Comparison of ENCODE assay signal across 8 mouse cellular contexts in genomic region chr7:105650639-105651435, GRCm38 (mm10). TPM values are rescaled to one million over a fixed set of nuclear protein-coding genes. Genes with fewer than 3 reads are reported as not detected.
DNase-seq lines count a peak whose midpoint lies in the region; ATAC-seq and TF ChIP-seq lines count a peak whose summit lies in the region.

Dnhd1 (plus strand) TSS chr7:105650827.

- peak within 1 kb of the TSS; percentile 55 for H3K4me3 ChIP-seq in embryonic facial prominence, embryonic 10.5 days
- H3K4me3 ChIP-seq in intestine, postnatal 0 days (ENCODE audit: low read depth, low read length): peak within 1 kb of the TSS; percentile 45
- H3K4me3 ChIP-seq in liver, embryonic 12.5 days: peak within 1 kb of the TSS; percentile 58
- H3K4me3 ChIP-seq in myocyte: peak within 1 kb of the TSS; percentile 2
- peak within 1 kb of the TSS; percentile 37 for H3K4me3 ChIP-seq in stomach, embryonic 15.5 days (replicated peaks)

- peaks cover 6% of the 10 kb centered on the region for H3K36me3 ChIP-seq in embryonic facial prominence, embryonic 10.5 days (replicated peaks)
- no peaks in the 10 kb centered on the region for H3K36me3 ChIP-seq in intestine, postnatal 0 days (ENCODE audit: control insufficient read depth, insufficient read depth)
- H3K36me3 ChIP-seq in liver, embryonic 12.5 days: 0 out of 2 replicates have a peak, but pooled peaks cover 4% of the 10 kb centered on the region
- no peaks in the 10 kb centered on the region for H3K36me3 ChIP-seq in myocyte (ENCODE audit: control insufficient read depth, insufficient read depth)
- H3K36me3 ChIP-seq in stomach, embryonic 15.5 days: no peaks in the 10 kb centered on the region

- ATAC-seq in intestine, postnatal 0 days: peak; percentile 100
- ATAC-seq in liver, embryonic 12.5 days: peak; percentile 95
- peak; percentile 95 for ATAC-seq in stomach, embryonic 15.5 days (ENCODE audit: insufficient read depth, low FRiP score, low read depth)

- H3ac ChIP-seq in myocyte (ENCODE audit: control insufficient read depth, insufficient read length): no peak within 1 kb of the TSS

- H3K27ac ChIP-seq in embryonic facial prominence, embryonic 10.5 days (replicated peaks): peak within 1 kb of the TSS; percentile 26
- peak within 1 kb of the TSS; percentile 22; the same call in 1 of the 2 replicates for H3K27ac ChIP-seq in intestine, postnatal 0 days (ENCODE audit: low read depth, low read length)
- H3K27ac ChIP-seq in liver, embryonic 12.5 days: no peak within 1 kb of the TSS
- peak within 1 kb of the TSS; percentile 65 for H3K27ac ChIP-seq in stomach, embryonic 15.5 days

- TF ChIP-seq CTCF in intestine, postnatal 0 days (IDR thresholded peaks at IDR 0.05; ENCODE audit: low read depth): peak; percentile 74

- H3K9me3 ChIP-seq in embryonic facial prominence, embryonic 10.5 days: no peaks in the 10 kb centered on the region
- no peaks in the 10 kb centered on the region for H3K9me3 ChIP-seq in intestine, postnatal 0 days (ENCODE audit: control insufficient read depth)
- H3K9me3 ChIP-seq in liver, embryonic 12.5 days (replicated peaks): no peaks in the 10 kb centered on the region
- no peaks in the 10 kb centered on the region for H3K9me3 ChIP-seq in stomach, embryonic 15.5 days

- H3K4me1 ChIP-seq in embryonic facial prominence, embryonic 10.5 days: peaks cover 14% of the 10 kb centered on the region
- H3K4me1 ChIP-seq in intestine, postnatal 0 days (replicated peaks; ENCODE audit: control insufficient read depth, insufficient read depth, low read length): no peaks in the 10 kb centered on the region
- peaks cover 11% of the 10 kb centered on the region for H3K4me1 ChIP-seq in liver, embryonic 12.5 days
- peaks cover 4% of the 10 kb centered on the region; the same call in 1 of the 2 replicates for H3K4me1 ChIP-seq in stomach, embryonic 15.5 days

- TF ChIP-seq POLR2A in myocyte (IDR thresholded peaks at IDR 0.05; ENCODE audit: insufficient read length, low read depth): no peak

- peak; percentile 51 to 61 for DNase-seq in B cell, adult 2 months
- peak; percentile 89 for DNase-seq in adrenal gland, postnatal 14 days
- peak; percentile 83 for DNase-seq in embryonic facial prominence, embryonic 10.5 days (ENCODE audit: low spot score)
- DNase-seq in heart, adult 11 months: peak; percentile 98

- H3K79me2 ChIP-seq in myocyte (ENCODE audit: control insufficient read depth, insufficient read depth): no peaks in the 10 kb centered on the region

- no peaks in the 10 kb centered on the region for H3K27me3 ChIP-seq in embryonic facial prominence, embryonic 10.5 days (replicated peaks; ENCODE audit: low read depth, poor library complexity, severe bottlenecking)
- no peaks in the 10 kb centered on the region for H3K27me3 ChIP-seq in intestine, postnatal 0 days (replicated peaks; ENCODE audit: control insufficient read depth, insufficient read depth, low read length)
- no peaks in the 10 kb centered on the region for H3K27me3 ChIP-seq in liver, embryonic 12.5 days (replicated peaks)
- no peaks in the 10 kb centered on the region for H3K27me3 ChIP-seq in myocyte (ENCODE audit: control insufficient read depth, insufficient read depth, insufficient read length)
- no peaks in the 10 kb centered on the region for H3K27me3 ChIP-seq in stomach, embryonic 15.5 days (replicated peaks)

- H3K4me2 ChIP-seq in intestine, postnatal 0 days (replicated peaks; ENCODE audit: low read depth): peak within 1 kb of the TSS; percentile 81
- H3K4me2 ChIP-seq in liver, embryonic 12.5 days: peak within 1 kb of the TSS; percentile 81
- H3K4me2 ChIP-seq in myocyte (ENCODE audit: low read depth): peak within 1 kb of the TSS; percentile 87
- H3K4me2 ChIP-seq in stomach, embryonic 15.5 days: peak within 1 kb of the TSS; percentile 80

- peak within 1 kb of the TSS; percentile 43 for H3K9ac ChIP-seq in intestine, postnatal 0 days (ENCODE audit: low read depth, low read length)
- peak within 1 kb of the TSS; percentile 59 for H3K9ac ChIP-seq in liver, embryonic 12.5 days
- peak within 1 kb of the TSS; percentile 20; the same call in 1 of the 2 replicates for H3K9ac ChIP-seq in stomach, embryonic 15.5 days

- WGBS in embryonic facial prominence, embryonic 10.5 days: 3% methylated on average over 17 of the region's 17 CpGs
- WGBS in intestine, postnatal 0 days: 2% methylated on average over 17 of the region's 17 CpGs
- 3% methylated on average over 17 of the region's 17 CpGs for WGBS in liver, embryonic 12.5 days (ENCODE audit: insufficient replicate concordance)
- WGBS in stomach, embryonic 15.5 days: under 1% methylated on average over 17 of the region's 17 CpGs

TF ChIP-seq in myocyte, 11 proteins besides CTCF, POLR2A, EP300 and RAD21:
- no peak for TF ChIP-seq MAX (IDR thresholded peaks at IDR 0.05; ENCODE audit: low read depth)
- TF ChIP-seq E2F4 (IDR thresholded peaks at IDR 0.05; ENCODE audit: insufficient read depth): no peak
- peak; percentile 9 to 38 (median 34) for TF ChIP-seq MYOD1 (IDR thresholded peaks at IDR 0.05; ENCODE audit: control insufficient read depth in 1 of 3, insufficient read length in 2 of 3, low read depth in 2 of 3)
- no peak for TF ChIP-seq USF1 (IDR thresholded peaks at IDR 0.05; ENCODE audit: low read depth)
- TF ChIP-seq SRF (IDR thresholded peaks at IDR 0.05; ENCODE audit: control insufficient read depth, insufficient read length, low read depth): no peak
- TF ChIP-seq MYOG (IDR thresholded peaks at IDR 0.05; ENCODE audit: control insufficient read depth in 1 of 3, insufficient read depth in 1 of 3, insufficient read length in 2 of 3, low read depth in 2 of 3): peak in 1 of 3 experiments; percentile 45

RNA-seq across cellular contexts. Expression of gene Dnhd1, which starts in this region (rescaled TPM):
- total RNA-seq in adrenal gland, postnatal 14 days (2021): 2.0 and 2.8 TPM in 2 replicates
- polyA plus RNA-seq in embryonic facial prominence, embryonic 10.5 days (2016; fragmentation: Nextera tagmentation; extraction: Ambion mirVana): 0.27 and 0.44 TPM in 2 replicates
- polyA plus RNA-seq in intestine, postnatal 0 days (2015; fragmentation: Nextera tagmentation; extraction: Ambion mirVana): 0.09 and 0.51 TPM in 2 replicates
- polyA plus RNA-seq in liver, embryonic 12.5 days (2016; fragmentation: Nextera tagmentation; extraction: Ambion mirVana): 0.24 and 0.47 TPM in 2 replicates
- 0.68 TPM for polyA plus RNA-seq in myocyte (2012; fragmentation: generic; extraction: Trizol)
- polyA plus RNA-seq in stomach, embryonic 15.5 days (2015; fragmentation: Nextera tagmentation; extraction: Ambion mirVana): 0.71 and 0.95 TPM in 2 replicates

Comparison
In these comparisons a context has a peak if more than half of its experiments do, and no peak if none do; other contexts are left out.
1. Peak in DNase-seq, H3K4me3 ChIP-seq and H3K27ac ChIP-seq in embryonic facial prominence, embryonic 10.5 days; RNA of the gene not detected or under 1 TPM.
2. Peak in ATAC-seq, H3K4me3 ChIP-seq, H3K27ac ChIP-seq, H3K9ac ChIP-seq and H3K4me2 ChIP-seq in intestine, postnatal 0 days; RNA of the gene not detected or under 1 TPM.
3. Peak in ATAC-seq, H3K4me3 ChIP-seq, H3K9ac ChIP-seq and H3K4me2 ChIP-seq in liver, embryonic 12.5 days; RNA of the gene not detected or under 1 TPM.
4. Peak in ATAC-seq, H3K4me3 ChIP-seq, H3K27ac ChIP-seq, H3K9ac ChIP-seq and H3K4me2 ChIP-seq in stomach, embryonic 15.5 days; RNA of the gene not detected or under 1 TPM.
5. H3K4me3 ChIP-seq: peak in every context shown above with its lines; median percentile 58 in liver, embryonic 12.5 days; 55 in embryonic facial prominence, embryonic 10.5 days; 45 in intestine, postnatal 0 days; 37 in stomach, embryonic 15.5 days; 2 in myocyte.